Mouse (Mus musculus) heart, embryonic 10.5 days (tissue): ENCODE results near the gene Mrpl53. TPM values are rescaled to one million over a fixed set of nuclear protein-coding genes. Genes with fewer than 3 reads are reported as not detected.

Source experiments
- DNase-seq: peaks from one replicate; pipeline ENCODE4 v3.0.0-alpha.2; 2017; ENCODE audit warnings: low spot score
- H3K27ac ChIP-seq: fragments of 300-500 bp; sonication (generic); 2 replicates; pipeline ENCODE4 v1.5.1; 2016; ENCODE audit warnings: mild to moderate bottlenecking
- H3K27me3 ChIP-seq: fragments of 300-500 bp; sonication (generic); 2 replicates; pipeline ENCODE4 v1.6.1; 2016; ENCODE audit warnings: mild to moderate bottlenecking; ENCODE audit not compliant: poor library complexity, insufficient read depth, severe bottlenecking
- H3K36me3 ChIP-seq: fragments of 300-500 bp; sonication (generic); 2 replicates; pipeline ENCODE4 v1.6.1; 2016; ENCODE audit warnings: mild to moderate bottlenecking, moderate library complexity
- H3K4me1 ChIP-seq: fragments of 300-500 bp; sonication (generic); 2 replicates; pipeline ENCODE4 v1.6.1; 2016; ENCODE audit warnings: mild to moderate bottlenecking
- H3K4me3 ChIP-seq: fragments of 300-500 bp; sonication (generic); 2 replicates; pipeline ENCODE4 v1.5.1; 2016; ENCODE audit warnings: mild to moderate bottlenecking, moderate library complexity
- H3K9me3 ChIP-seq: fragments of 300-500 bp; sonication (generic); 2 replicates; pipeline ENCODE4 v1.6.1; 2016; ENCODE audit warnings: mild to moderate bottlenecking, moderate library complexity
- WGBS: fragments of 180-500 bp; shearing (Covaris S2); methylation state at CpG from one replicate; pipeline ENCODE4 v1.1.7; 2016; 5-methylcytosine and 5-hydroxymethylcytosine counted together
- polyA plus RNA-seq: library from polyadenylated mRNA; unstranded; fragments of >200 nt; fragmentation: Nextera tagmentation; extraction: Ambion mirVana; gene quantifications from 2 replicates; pipeline ENCODE4 v1.2.1, GENCODE M21; 2016

Mrpl53 gene
- polyA plus RNA-seq, 1 experiment from 2014 or later = 157 TPM

GRCm38 (mm10) chr6:83118825-83119733 is 10.2 kb downstream of the Mrpl53 start:
- Histone ChIP-seq H3K27me3 (no peaks in the 10 kb centered on the region), H3K36me3 (peaks cover 30% of the 10 kb centered on the region), H3K4me1 (peaks cover 62% of the 10 kb centered on the region), H3K4me3 (no peak overlapping the region), H3K9me3 (no peaks in the 10 kb centered on the region), H3K27ac (peak overlapping the region; percentile 98; the same call in 1 of the 2 replicates)
- no peak for DNase-seq
- 84% methylated on average over 14 of the region's 14 CpGs for WGBS

- H3K9me3 ChIP-seq = no peaks in the 10 kb centered on the region
- 81% methylated on average over 7 of the region's 7 CpGs for WGBS
- H3K27me3 ChIP-seq = no peaks in the 10 kb centered on the region
- DNase-seq = no peak
- peak overlapping the region; percentile 98 for H3K27ac ChIP-seq
- H3K4me1 ChIP-seq = peaks cover 63% of the 10 kb centered on the region
- H3K4me3 ChIP-seq = peak overlapping the region; percentile 91; the same call in 1 of the 2 replicates
- peaks cover 30% of the 10 kb centered on the region for H3K36me3 ChIP-seq
Observed at GRCm38 (mm10) chr6:83119734-83120051, 10.9 kb downstream of the Mrpl53 start.

- H3K27ac ChIP-seq = peak within 1 kb of the TSS; percentile 98
- no peaks in the 10 kb centered on the region for H3K9me3 ChIP-seq
- peak within 1 kb of the TSS; percentile 91 for H3K4me3 ChIP-seq
- H3K36me3 ChIP-seq = peaks cover 30% of the 10 kb centered on the region
- no peaks in the 10 kb centered on the region for H3K27me3 ChIP-seq
- peak; percentile 100 for DNase-seq
- peaks cover 62% of the 10 kb centered on the region for H3K4me1 ChIP-seq
- under 1% methylated on average over 38 of the region's 38 CpGs for WGBS
Observed at GRCm38 (mm10) chr6:83120930-83121862, 12.4 kb downstream of the Mrpl53 start, which contains the start of gene Wbp1. Gene Wbp1 (minus strand): TSS chr6:83121559.

- H3K36me3 ChIP-seq = peaks cover 26% of the 10 kb centered on the region
- H3K9me3 ChIP-seq = no peaks in the 10 kb centered on the region
- no peaks in the 10 kb centered on the region for H3K27me3 ChIP-seq
- peaks cover 53% of the 10 kb centered on the region for H3K4me1 ChIP-seq
- DNase-seq = no peak
- 1% methylated on average over 47 of the region's 52 CpGs for WGBS
- H3K27ac ChIP-seq = peak overlapping the region; percentile 98
- H3K4me3 ChIP-seq = peak overlapping the region; percentile 91
Observed at GRCm38 (mm10) chr6:83121863-83122710, 13.2 kb downstream of the Mrpl53 start.

- H3K9me3 ChIP-seq = no peaks in the 10 kb centered on the region
- H3K27me3 ChIP-seq = no peaks in the 10 kb centered on the region
- 88% methylated on average over 5 of the region's 5 CpGs for WGBS
- H3K27ac ChIP-seq = no peak overlapping the region
- no peak for DNase-seq
- peak overlapping the region; percentile 91; the same call in 1 of the 2 replicates for H3K4me3 ChIP-seq
- peaks cover 18% of the 10 kb centered on the region for H3K36me3 ChIP-seq
- H3K4me1 ChIP-seq = peaks cover 50% of the 10 kb centered on the region
Observed at GRCm38 (mm10) chr6:83122961-83123360, 14.1 kb downstream of the Mrpl53 start.

- H3K27ac ChIP-seq = peak overlapping the region; percentile 90
- no peaks in the 10 kb centered on the region for H3K36me3 ChIP-seq
- peak; percentile 95 for DNase-seq
- H3K9me3 ChIP-seq = no peaks in the 10 kb centered on the region
- H3K4me1 ChIP-seq = peaks cover 42% of the 10 kb centered on the region
- under 1% methylated on average over 30 of the region's 30 CpGs for WGBS
- peak overlapping the region; percentile 78 for H3K4me3 ChIP-seq
- H3K27me3 ChIP-seq = no peaks in the 10 kb centered on the region
Observed at GRCm38 (mm10) chr6:83124851-83125312, 16.0 kb downstream of the Mrpl53 start.

GRCm38 (mm10) chr6:83125331-83125730 is 16.5 kb downstream of the Mrpl53 start, which contains the start of gene Ino80b:
Gene Ino80b (minus strand): TSS chr6:83125431.
- no peak for DNase-seq
- WGBS = 30% methylated on average over 5 of the region's 5 CpGs
- Histone ChIP-seq H3K27me3 (no peaks in the 10 kb centered on the region), H3K9me3 (no peaks in the 10 kb centered on the region), H3K27ac (peak within 1 kb of the TSS; percentile 90), H3K4me1 (peaks cover 37% of the 10 kb centered on the region), H3K4me3 (peak within 1 kb of the TSS; percentile 78), H3K36me3 (no peaks in the 10 kb centered on the region)

- H3K4me1 ChIP-seq = peaks cover 24% of the 10 kb centered on the region
- H3K4me3 ChIP-seq = no peak overlapping the region
- 92% methylated on average over 5 of the region's 5 CpGs for WGBS
- no peaks in the 10 kb centered on the region for H3K36me3 ChIP-seq
- no peaks in the 10 kb centered on the region for H3K9me3 ChIP-seq
- no peak for DNase-seq
- H3K27me3 ChIP-seq = no peaks in the 10 kb centered on the region
- no peak overlapping the region for H3K27ac ChIP-seq
Observed at GRCm38 (mm10) chr6:83127419-83127818, 18.6 kb downstream of the Mrpl53 start.

GRCm38 (mm10) chr6:83131469-83132034 is 22.7 kb downstream of the Mrpl53 start:
- no peak for DNase-seq
- WGBS = 76% methylated on average over 6 of the region's 6 CpGs
- Histone ChIP-seq H3K4me1 (peaks cover 13% of the 10 kb centered on the region), H3K4me3 (no peak overlapping the region), H3K27ac (no peak overlapping the region), H3K9me3 (no peaks in the 10 kb centered on the region), H3K27me3 (peaks cover 15% of the 10 kb centered on the region), H3K36me3 (no peaks in the 10 kb centered on the region)

GRCm38 (mm10) chr6:83132176-83132919 is 23.5 kb downstream of the Mrpl53 start:
- Histone ChIP-seq H3K27me3 (peaks cover 15% of the 10 kb centered on the region), H3K27ac (no peak overlapping the region)
- 82% methylated on average over 9 of the region's 9 CpGs for WGBS

GRCm38 (mm10) chr6:83134226-83134625 is 25.4 kb downstream of the Mrpl53 start:
- 70% methylated on average over 3 of the region's 3 CpGs for WGBS
- H3K4me1 ChIP-seq = peaks cover 38% of the 10 kb centered on the region

More at GRCm38 (mm10) chr6:83132176-83132919, 23.5 kb downstream of the Mrpl53 start:
- H3K9me3 ChIP-seq = no peaks in the 10 kb centered on the region
- H3K4me3 ChIP-seq = no peak overlapping the region
- H3K4me1 ChIP-seq = peaks cover 21% of the 10 kb centered on the region
- H3K36me3 ChIP-seq = no peaks in the 10 kb centered on the region
- no peak for DNase-seq

More at GRCm38 (mm10) chr6:83134226-83134625, 25.4 kb downstream of the Mrpl53 start:
- Histone ChIP-seq H3K27ac (no peak overlapping the region), H3K36me3 (no peaks in the 10 kb centered on the region), H3K4me3 (no peak overlapping the region), H3K27me3 (peaks cover 15% of the 10 kb centered on the region), H3K9me3 (no peaks in the 10 kb centered on the region)
- no peak for DNase-seq
